Mouse (Mus musculus) kidney, adult 8-10 months (tissue): ENCODE data around the gene Espl1.
"Not testable (repeated sequence)": the region's sequence is repeated elsewhere in the genome, so short reads cannot be mapped to it uniquely, and the experiment has no call there.

Experiments used
- DNase-seq, 2 experiments: peaks; one replicate each; pipeline ENCODE4 v3.0.0; 2022

Espl1 gene

DNA sequence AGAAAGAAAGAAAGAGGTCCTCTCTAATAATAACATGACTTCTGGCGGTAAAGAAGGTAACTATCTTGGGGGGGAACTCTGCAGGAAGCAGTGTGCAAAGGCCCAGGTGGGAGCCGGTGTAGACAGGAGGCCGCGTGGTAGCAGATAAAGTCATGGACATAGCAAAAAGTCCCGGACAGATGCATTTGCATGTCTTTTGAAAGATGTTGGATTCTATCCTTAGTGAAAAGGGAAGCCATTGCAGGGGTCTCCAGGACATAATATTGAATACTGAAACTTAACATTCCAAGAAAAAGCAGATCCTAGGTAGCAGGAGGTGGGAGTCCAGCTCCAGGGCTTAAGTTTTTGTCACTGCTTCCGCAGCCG lies 17.4 kb upstream of the Espl1 start:
- no peak for DNase-seq

DNA sequence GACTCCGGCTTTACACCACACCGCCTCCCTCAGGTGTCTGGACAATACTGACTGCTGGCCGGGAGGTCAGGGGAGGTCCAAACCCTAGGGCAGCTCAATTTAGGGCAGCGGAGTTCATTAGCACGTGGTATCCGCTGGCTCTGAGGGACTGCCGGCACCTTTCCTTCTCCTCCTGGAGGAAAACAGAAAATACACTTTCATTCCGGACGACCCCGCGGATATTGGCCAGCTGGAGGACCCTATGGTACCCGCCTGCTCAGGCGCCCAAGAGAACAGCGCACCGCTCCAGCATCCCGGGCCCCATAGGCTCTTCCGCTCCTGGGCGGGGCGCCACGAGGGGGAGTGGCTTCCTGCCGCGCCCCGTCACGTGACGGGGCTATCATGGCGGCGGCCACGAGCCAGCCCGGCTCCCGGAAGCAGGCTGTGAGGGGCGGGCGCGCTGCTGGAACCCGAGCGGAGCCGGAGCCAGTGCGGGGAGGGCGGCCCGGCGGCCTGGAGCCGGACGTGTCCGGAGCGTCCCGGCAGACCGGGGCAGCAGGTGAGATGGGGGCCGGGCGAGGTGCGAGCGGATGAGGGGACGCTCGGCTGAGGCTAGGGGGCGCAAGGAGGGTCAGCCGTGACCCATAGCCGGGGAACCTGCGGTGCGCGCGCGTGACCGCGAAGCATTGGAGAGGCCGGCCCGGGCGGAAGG lies 16.8 kb upstream of the Espl1 start, which contains the start of gene Mfsd5:
TSS of gene Mfsd5 (plus strand) at position 363 of the 691 bp plus-strand sequence.
- peak; percentile 75 to 78 for DNase-seq

DNA sequence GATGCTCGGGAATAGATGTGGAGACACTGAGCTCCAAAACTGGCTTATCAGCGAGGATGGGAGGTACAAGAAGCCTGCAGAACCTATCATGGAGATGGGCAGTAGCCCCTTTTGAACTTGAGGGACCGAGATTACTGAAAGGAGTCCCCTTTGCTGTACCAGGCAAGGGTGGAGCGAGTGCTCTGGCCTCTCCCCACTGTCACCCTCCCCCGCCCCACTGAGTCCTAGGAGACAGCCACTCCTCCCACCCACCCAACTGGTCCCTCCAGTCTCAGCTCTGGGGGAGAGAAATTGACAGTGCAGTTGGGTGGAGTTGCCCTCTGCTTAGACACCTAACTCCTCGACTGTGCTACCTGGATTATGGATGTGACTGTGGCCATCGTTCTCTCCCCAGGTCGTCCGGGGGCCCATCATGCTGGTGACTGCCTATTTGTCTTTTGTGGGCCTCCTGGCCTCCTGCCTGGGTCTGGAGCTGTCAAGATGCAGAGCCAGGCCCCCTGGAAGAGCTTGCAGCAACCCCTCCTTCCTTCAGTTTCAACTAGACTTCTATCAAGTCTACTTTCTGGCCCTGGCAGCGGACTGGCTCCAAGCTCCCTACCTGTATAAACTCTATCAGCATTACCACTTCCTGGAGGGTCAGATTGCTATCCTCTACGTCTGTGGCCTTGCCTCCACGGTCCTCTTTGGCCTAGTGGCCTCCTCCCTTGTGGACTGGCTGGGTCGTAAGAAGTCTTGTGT lies 16.1 kb upstream of the Espl1 start:
- no peak for DNase-seq

DNA sequence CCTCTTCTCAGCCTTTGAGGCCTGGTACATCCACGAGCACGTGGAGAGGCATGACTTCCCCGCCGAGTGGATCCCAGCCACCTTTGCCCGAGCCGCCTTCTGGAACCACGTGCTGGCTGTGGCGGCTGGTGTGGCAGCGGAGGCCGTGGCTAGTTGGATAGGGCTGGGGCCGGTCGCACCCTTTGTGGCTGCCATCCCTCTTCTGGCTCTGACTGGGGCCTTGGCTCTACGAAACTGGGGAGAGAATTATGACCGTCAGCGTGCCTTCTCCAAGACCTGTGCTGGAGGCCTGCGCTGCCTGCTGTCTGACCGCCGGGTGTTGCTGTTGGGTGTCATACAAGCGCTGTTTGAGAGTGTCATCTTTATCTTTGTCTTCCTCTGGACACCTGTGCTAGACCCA lies 15.4 kb upstream of the Espl1 start:
- DNase-seq, result no peak

DNA sequence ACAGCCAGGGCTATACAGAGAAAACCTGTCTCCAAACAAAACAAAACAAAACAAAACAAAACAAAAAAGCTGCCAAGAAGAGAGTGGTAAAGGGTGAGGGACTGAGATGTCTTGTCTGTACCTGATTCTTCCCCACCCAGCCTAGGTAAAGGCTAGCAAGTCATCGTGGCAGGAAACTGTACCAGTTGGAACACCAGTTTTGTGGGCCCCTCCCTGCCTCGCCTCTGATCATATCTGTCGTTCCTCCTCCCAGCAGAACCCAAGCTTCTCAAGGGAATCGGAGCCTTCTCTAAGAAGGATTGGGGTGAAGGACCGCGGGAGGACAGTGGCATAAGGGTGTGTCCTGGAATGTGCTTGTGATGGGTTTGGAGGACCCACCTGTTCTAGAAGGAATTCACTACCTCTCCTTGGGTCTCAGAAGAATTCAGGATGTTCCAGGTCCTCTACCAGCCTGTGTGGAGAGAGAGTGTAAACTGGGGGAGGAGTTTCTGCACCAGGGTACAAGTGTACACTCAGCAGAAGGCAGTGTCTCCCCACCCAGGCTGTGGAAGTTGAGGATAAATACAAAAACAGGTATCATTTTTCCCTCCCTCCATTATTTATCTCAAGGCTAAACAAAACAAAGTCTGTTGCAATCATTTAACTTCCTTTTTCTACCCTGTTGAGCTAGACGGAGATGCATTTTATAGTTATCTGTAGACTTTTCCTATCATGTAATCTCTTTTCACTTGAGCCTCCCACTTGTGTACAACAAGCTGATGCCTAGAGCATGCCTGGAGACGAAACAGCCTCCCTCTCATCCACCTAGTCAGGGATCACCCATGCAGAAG lies 13.4 kb upstream of the Espl1 start:
- no peak for DNase-seq

DNA sequence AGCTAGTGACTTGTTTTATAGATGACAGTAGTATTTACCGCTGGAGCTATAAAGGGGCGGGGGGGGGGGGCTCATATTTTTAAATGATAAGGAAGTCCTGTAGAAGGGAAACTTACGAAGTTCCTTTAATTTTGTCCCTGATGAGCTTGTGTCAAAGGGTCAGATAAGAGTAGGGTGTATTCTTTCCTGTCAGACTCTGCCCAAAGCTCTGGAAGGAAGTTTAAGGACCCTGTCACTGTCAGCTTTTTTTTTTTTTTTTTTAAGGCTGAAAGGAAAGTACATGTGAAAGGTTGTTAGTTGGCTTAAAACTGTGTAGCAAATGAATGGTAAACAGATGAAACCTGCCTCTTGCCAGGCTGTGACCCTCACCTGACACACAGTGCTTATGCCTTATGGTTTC lies 12.4 kb upstream of the Espl1 start:
- no peak for DNase-seq

DNA sequence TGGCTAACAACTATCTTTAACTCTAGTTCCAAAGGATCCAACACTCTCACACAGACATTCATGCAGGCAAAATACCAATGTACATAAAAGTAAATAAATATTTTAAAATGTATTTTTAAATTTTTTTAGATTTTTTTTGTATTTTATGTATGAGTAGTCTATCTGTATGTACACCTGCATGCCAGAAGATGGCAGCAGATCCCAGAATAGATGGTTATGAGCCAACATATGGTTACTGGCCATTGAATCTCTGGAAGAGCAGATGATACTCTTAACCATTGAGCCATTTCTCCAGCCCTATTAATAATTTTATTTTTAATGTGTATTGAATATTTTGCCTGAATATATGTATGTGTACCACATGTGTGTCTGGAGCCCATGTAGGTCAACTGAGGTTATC lies 8.7 kb upstream of the Espl1 start:
- peak; percentile 26 to 27 for DNase-seq

DNA sequence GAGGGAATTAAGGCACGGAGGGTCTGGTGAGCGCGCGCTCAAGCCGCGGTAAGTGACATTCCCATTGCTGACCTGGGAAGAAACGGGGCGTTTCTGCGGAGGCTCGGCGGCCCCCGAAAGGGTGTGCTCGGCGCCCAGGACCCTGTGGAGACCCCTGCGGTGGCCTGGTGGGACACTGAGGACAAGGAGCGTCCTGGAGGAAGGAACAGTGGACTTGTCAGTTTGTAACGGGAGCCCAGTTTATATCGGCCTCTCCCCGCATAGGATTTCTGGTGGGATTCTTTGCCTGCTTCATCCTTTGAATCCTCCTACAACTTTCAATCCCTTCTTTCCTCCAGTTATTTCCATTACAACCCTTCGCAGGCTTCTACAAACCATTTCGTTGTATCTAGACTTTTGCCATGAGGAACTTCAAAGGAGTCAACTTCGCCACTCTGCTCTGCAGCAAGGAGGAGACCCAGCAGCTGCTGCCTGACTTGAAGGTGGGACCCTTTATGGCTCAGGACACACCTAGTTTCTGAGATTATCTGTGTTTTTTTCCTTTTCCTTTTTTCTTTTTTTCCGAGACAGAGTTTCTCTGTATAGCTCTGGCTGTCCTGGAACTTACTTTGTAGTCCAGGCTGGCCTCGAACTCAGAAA lies 421 bp downstream of the Espl1 start:
- no peak for DNase-seq

DNA sequence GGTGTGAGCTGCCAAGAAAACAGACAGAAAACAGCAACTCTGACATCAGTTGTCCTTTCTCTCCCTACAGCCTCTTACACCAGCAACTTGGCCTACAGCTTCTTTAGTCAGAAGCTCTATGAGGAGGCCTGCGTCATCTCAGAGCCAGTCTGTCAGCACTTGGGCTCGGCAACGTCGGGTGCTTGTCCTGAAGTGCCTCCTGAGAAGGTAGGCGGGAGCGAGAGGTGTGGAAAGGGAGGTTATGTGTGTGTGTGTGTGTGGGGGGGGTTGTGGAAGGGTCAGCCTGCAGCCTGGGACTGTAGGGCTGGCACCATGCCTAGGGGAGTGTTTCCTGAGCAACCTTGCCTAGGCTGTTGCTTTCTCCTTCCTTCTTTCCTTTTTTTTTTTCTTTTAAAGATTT lies 6.5 kb downstream of the Espl1 start:
- DNase-seq, result no peak

DNA sequence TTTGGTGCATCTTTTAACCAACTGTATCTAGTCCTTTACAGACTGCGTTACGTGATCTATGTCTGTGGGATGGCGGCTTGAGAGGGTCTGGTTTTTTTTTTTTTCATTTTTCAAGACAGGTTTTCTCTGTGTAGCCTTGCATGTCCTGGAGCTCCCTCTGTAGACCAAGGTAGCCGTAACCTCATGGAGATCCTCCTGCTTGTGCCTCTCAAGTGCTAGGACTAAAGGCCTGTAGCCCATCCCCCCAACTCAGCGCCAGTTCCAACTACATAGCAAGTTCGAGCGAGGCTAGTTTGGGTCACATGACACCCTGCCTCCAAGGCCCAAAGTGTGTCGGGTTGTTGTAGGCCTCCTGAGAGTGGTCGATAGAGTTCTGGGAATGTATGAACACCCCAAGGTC lies 12.7 kb downstream of the Espl1 start:
- no peak for DNase-seq

DNA sequence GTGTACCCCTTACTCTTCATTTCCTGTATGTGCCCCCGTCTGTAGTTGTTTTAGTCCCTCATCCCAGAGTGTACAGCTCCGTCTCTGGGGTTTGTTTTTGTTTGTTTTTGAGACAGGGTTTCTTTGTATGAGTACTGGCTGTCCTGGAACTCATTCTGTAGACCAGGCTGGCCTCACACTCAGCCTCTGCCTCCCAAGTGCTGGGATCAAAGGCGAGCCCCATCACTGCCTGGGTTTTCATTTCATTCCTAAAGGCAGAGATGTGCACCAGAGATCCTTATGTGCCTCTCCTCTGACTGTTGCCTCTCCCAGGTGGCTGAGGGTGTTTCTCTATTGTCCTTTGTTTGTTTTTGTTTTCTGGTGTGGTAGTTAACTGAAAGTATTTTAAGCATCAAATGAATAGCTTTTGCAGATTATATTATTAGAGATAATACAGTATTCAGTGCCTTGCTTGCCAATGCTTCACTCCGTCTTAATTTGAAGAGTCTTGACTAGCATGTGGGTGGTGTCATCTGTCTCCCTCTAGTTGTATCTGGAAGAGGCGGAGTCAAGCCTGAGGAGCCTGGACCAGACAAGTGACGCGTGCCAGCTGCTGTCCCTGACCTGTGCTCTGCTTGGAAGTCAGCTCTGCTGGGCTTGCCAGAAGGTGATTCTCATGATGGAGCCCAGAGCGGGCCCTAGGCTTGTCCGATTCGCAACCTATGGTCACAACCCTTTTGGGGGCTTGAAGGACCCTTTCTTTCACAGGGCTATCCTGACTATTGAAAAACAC lies 14.2 kb downstream of the Espl1 start:
- DNase-seq, result peak; percentile 32

DNA sequence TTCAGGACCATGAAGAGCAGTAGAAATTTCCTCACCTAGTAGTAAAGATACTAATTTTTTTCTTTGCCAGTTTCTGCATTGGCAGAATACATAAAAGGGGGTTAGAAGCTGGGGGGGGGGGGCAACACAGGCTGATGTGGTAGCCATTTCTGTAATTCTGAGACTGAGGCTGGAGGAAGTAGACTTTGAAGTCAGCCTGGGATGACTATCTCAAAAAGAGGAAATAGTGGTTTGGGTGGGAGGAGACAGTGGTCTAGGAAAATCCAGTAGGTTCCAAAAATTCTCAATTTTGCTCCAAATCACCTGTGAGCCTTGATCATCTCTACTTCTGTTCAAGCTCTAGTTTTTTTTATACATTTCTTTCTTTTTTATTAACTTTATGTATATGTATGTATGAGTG lies 15.4 kb downstream of the Espl1 start:
- no peak for DNase-seq

DNA sequence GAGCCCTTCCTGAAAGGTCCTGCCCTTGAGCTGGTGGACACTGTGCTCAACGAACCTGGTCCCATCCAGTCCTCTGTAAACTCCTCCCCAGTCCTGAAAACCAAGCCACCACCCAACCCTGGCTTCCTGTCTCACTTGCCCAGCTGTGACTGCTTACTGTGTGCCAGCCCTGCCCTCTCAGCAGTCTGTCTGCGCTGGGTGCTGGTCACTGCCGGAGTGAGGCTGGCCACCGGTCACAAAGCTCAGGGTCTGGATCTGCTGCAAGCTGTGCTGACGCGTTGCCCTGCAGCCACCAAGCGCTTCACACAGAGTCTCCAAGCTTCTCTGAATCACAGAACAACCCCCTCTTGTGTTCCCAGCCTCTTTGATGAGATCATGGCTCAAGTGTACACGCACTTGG lies 19.2 kb downstream of the Espl1 start:
- no peak for DNase-seq

DNA sequence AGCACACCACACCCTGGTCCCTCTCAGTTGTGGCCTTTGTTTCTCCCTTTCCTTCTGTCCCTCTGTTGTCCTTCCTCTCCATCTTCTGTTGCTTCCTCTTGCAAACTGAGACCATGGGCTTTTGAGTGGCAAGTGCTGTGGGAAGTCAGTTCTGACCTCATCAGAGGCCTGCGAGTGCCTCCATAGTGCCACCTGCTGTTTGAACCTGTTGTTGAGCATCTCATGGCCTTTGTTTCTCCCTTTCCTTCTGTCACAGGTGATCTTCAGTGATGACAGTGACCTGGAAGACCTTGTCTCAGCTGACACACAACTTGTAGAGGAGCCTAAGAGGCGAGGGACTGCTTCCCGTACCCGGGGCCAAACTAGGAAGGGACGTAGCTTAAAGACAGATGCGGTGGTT lies 20.2 kb downstream of the Espl1 start:
- peak; percentile 43 to 75 for DNase-seq

DNA sequence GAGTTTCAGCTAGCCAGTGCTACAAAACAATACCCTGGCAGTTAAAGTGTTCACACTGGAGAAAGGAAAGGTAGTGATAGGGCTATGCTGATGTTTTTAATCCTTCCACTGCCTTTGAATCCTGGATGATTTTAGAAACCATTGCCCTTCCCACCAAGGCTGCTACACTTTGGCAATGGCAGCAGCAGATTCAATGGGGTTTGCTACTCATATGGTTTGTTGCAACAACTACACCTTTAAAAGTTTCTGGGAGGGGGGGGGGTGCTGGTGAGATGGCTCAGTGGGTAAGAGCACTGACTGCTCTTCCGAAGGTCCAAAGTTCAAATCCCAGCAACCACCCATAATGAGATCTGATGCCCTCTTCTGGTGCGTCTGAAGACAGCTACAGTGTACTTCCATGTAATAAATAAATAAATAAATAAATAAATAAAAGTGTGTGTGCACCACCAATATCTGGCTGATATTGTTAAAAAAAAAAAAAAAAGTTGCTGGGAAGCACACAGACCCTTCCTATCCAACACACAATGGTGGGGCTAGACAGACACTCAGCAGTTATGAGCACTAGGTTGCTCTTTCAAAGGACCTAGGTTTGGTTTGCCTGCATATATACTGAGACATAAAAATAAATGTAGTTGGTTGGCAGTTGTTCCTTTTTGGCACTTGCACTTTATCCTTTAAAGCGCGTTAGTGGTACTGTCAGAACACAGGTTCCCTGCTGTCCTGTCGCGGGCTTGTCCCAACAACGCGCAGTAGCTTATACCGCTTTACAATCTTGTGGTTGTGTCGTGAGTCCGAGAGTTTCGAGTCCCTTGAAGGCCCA lies 28.8 kb downstream of the Espl1 start:
- peak; percentile 25 to 33 for DNase-seq

DNA sequence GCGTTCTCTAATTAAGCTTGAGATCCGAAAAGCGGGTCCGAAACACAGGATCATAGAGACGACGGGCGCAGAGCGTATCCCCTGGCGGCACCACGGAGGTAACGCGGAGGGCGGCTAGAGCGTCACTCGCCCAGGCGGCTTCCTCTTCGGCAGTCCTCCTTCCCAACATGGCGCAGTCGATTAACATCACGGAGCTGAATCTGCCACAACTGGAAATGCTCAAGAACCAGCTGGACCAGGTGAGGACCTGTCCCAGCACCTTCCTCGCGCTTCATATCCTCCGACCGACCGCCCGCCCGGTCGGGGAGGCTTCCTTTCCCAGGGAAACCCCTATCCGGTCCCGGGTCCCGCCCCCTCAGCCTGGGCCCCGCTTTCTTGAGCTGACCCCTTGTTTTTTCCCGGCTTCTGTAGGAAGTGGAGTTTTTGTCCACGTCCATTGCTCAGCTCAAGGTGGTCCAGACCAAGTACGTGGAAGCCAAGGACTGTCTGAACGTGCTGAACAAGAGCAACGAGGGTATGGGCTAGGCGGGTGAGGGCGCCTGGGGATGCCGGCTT lies 30.0 kb downstream of the Espl1 start, which contains the start of gene Pfdn5:
TSS of gene Pfdn5 (plus strand) at position 95 of the 555 bp plus-strand sequence.
- peak; percentile 81 to 89 for DNase-seq

DNA sequence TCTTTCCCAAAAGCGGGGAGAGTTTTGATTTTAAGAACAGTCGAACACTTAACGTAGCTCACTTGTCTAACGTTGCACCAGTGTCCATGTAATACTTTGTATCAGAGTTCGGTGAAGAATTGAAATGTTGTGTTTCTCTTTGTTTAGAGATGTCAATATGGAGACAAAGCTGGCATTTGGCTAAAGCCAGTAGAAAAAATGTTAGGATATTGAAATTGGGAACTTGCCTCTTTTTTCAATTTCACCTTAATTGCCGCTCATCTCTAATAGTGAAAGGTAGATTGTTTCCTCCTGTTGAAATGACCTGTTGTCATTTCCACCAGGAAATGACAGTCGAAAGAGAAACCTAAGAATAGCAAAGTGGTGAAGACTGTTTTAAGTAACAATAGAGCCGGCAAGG lies 30.8 kb downstream of the Espl1 start:
- no peak for DNase-seq

DNA sequence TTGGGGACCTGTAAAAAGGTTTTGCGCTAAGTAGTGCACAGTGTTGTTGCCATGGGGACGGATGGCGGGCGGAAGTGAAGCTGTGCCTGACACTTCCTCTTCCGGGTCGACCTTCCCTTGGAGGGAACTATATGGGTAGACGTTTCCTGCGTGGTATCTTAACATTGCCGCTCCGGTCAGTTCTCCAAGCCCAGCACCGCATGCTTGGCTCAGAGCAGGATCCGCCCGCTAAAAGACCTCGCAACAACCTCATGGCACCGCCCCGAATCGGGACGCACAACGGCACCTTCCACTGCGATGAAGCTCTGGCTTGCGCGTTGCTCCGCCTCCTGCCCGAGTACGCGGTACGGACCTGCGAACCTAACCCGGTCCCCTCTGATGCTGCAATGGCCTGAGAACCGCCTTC lies 35.5 kb downstream of the Espl1 start, which contains the start of gene Myg1:
TSS of gene Myg1 (plus strand) at position 100 of the 406 bp plus-strand sequence.
- DNase-seq, result peak; percentile 81 to 82

DNA sequence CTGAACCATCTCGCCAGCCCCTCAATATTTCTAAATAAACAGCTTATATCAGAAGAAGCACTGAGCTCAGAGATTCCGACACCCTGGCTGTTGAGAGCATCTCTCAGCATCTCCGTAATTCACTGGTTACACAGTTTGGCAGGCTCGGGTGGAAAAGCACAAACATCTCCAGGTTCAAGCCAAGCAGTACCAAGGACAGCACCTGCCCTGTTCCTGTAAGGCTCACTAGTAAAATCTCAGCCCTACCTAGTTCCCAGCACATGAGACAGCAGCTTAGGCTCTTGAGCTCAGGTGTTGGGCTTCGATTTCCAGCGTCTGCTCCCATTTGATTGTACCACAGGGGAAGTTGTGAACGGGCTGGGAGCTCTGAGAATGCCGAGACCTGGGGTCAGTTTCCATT lies 39.2 kb downstream of the Espl1 start:
- no peak for DNase-seq

DNA sequence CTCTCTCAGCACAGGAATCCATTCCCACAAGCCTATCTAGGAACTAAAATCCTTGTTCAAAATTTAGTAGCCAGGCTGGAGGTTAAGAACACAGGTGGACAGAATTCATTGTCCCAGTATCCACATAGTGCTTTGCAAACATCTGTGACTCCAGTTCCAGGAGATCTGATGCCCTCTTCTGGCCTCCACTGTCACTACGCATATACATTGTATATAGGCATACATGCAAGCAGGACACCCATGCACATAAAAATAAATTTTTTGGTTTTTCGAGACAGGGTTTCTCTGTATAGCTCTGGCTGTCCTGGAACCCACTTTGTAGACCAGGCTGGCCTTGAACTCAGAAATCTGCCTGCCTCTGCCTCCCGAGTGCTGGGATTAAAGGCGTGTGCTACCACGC lies 39.9 kb downstream of the Espl1 start:
- DNase-seq, result not testable (repeated sequence)

DNA sequence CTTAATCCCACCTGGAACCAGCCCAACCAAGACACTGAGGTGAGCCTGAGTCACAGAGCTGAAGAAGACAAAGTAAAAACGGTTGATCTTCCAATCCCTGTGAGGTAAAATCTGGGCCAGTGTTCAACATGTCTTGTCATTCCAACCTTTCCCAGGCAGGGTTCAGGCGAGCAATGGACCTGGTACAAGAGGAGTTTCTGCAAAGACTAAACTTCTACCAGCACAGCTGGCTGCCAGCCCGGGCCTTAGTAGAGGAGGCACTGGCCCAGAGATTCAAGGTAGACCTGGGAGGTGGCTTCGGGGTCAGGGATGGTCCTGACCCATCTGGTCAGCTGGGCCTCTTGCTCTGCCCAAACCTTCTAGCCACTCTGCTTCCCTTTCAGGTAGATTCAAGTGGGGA lies 40.9 kb downstream of the Espl1 start:
- peak; percentile 40 to 58 for DNase-seq
